Mouse (Mus musculus): ENCODE measurements around the gene Ntn5. TPM values are rescaled to one million over a fixed set of nuclear protein-coding genes. Genes with fewer than 3 reads are reported as not detected.

The Ntn5 gene
- polyA plus RNA-seq, 1 experiment, result 4.2 TPM

DNA sequence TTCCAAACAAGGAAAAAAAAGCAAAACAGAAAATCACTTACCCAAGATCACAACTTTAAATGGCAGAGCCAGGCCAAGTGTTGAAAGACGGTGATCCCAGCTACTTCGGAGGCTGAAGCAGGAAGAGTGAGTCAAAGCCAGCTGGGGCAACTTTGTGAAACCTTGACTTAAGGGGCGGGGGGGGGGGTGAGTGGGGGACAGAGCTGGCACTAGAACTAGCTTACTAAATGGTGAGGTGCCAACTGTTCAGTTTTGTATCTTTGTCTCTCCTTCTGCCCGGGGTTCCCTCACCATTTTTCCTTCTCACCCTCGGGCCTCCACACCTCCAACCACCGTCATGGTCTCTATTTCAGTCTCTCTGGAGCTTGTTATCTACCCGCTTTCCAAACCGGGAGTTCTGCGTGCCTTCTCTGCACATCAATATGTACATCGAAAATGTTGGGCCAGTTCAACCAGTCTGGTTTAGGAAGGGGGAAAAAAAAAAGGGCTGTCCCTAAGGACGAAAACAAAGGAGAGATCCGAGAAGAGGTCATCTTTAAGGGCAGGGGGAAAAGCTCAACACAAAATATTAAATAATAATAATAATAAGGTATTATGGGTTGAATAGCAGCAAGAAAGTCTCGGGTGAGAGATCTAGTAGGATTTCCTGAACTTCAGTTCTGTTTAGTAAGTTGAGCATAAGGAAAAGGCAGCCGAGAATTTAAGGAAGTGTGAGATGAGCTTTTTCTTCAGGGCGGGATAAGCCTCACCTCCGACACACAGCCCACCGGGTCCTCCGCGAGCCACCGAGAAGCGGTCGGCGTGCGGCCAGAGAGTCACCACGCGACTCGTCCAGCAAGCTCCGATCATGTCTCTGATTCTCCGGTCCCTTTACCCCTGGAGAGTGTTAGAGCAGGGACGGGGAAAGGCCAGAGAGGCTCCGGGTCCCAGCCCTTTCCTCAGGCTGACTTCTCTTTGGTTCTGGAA is 33.4 kb downstream of the Ntn5 start:
- TF ChIP-seq POLR2A (IDR thresholded peaks at IDR 0.05; ENCODE audit: control insufficient read depth, extremely low read depth, insufficient read depth, low read length, poor library complexity) (no peak), CTCF (IDR thresholded peaks at IDR 0.05; ENCODE audit: borderline replicate concordance, control insufficient read depth, extremely low read depth, insufficient read depth, low read length, poor library complexity) (no peak)
- peak overlapping the region; percentile 80 for H3K4me3 ChIP-seq (ENCODE audit: control insufficient read depth, insufficient read depth, low read length)
- peaks cover 37% of the 10 kb centered on the region for H3K4me1 ChIP-seq (replicated peaks; ENCODE audit: control insufficient read depth, insufficient read depth, low read length)
- H3K27ac ChIP-seq (ENCODE audit: control insufficient read depth, insufficient read depth, low read length), result peak overlapping the region; percentile 41; the same call in 1 of the 2 replicates
- peaks cover 19% of the 10 kb centered on the region for H3K36me3 ChIP-seq (ENCODE audit: control insufficient read depth, insufficient read depth, low read length)
- WGBS, result 8% methylated on average over 31 of the region's 31 CpGs
- DNase-seq, result no peak
- H3K27me3 ChIP-seq (ENCODE audit: control insufficient read depth, insufficient read depth, low read length), result no peaks in the 10 kb centered on the region

DNA sequence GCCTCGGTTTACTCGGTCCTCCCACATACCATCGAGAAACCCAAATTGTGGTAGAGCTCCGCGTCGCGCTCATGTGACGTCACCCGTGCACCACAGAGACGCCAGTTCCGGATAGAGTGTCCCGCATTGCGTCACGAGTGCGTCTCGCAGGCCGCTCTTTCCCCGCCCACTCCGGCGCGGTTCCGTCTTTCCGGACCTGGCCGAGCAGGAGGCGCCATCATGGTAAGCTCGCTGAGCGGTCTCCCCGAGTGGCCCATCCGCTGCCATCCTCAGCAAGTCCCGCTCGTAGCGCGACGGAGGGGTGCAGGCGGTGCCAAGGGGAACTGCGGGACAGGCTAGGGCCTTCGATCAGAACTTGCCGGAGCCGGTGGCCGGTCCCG is 34.1 kb downstream of the Ntn5 start, which contains the start of gene Sphk2:
TSS of gene Sphk2 (minus strand) at position 85 of the 380 bp plus-strand sequence.
- WGBS, result under 1% methylated on average over 41 of the region's 41 CpGs
- Histone ChIP-seq H3K36me3 (ENCODE audit: control insufficient read depth, insufficient read depth, low read length) (peaks cover 19% of the 10 kb centered on the region), H3K27me3 (ENCODE audit: control insufficient read depth, insufficient read depth, low read length) (no peaks in the 10 kb centered on the region), H3K4me1 (replicated peaks; ENCODE audit: control insufficient read depth, insufficient read depth, low read length) (peaks cover 37% of the 10 kb centered on the region), H3K27ac (ENCODE audit: control insufficient read depth, insufficient read depth, low read length) (peak within 1 kb of the TSS; percentile 41), H3K4me3 (ENCODE audit: control insufficient read depth, insufficient read depth, low read length) (peak within 1 kb of the TSS; percentile 80)
- peak; percentile 23; the same call in 1 of the 2 replicates for TF ChIP-seq CTCF (IDR thresholded peaks at IDR 0.05; ENCODE audit: borderline replicate concordance, control insufficient read depth, extremely low read depth, insufficient read depth, low read length, poor library complexity)
- TF ChIP-seq POLR2A (IDR thresholded peaks at IDR 0.05; ENCODE audit: control insufficient read depth, extremely low read depth, insufficient read depth, low read length, poor library complexity), result peak; percentile 95
- DNase-seq, result peak; percentile 94

DNA sequence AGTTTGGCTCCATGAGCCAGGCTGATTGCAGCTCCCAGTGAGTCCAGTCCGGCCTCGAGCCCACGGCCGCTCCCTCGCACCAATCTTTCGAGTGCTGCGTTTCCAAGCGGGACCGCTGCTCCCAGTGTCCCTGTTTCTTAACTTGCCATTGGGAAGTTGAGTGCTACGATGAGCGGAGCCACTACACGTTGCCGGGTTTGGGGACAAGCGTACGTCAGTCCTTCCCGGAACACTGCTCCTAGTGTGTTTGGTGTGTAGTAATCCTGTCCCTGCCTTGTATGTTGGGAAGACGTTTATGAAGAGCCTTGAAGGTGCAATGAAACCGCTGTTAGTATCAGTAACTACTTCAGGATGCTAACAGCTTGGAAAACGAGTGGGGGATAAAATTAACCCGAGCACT is 34.5 kb downstream of the Ntn5 start:
- no peaks in the 10 kb centered on the region for H3K27me3 ChIP-seq (ENCODE audit: control insufficient read depth, insufficient read depth, low read length)
- peaks cover 37% of the 10 kb centered on the region for H3K4me1 ChIP-seq (replicated peaks; ENCODE audit: control insufficient read depth, insufficient read depth, low read length)
- H3K4me3 ChIP-seq (ENCODE audit: control insufficient read depth, insufficient read depth, low read length), result peak overlapping the region; percentile 80
- DNase-seq, result no peak
- TF ChIP-seq CTCF (IDR thresholded peaks at IDR 0.05; ENCODE audit: borderline replicate concordance, control insufficient read depth, extremely low read depth, insufficient read depth, low read length, poor library complexity) (no peak; the same call in 1 of the 2 replicates), POLR2A (IDR thresholded peaks at IDR 0.05; ENCODE audit: control insufficient read depth, extremely low read depth, insufficient read depth, low read length, poor library complexity) (no peak)
- H3K27ac ChIP-seq (ENCODE audit: control insufficient read depth, insufficient read depth, low read length), result peak overlapping the region; percentile 12
- H3K36me3 ChIP-seq (ENCODE audit: control insufficient read depth, insufficient read depth, low read length), result peaks cover 19% of the 10 kb centered on the region
- WGBS, result 0% methylated on average over 20 of the region's 20 CpGs

DNA sequence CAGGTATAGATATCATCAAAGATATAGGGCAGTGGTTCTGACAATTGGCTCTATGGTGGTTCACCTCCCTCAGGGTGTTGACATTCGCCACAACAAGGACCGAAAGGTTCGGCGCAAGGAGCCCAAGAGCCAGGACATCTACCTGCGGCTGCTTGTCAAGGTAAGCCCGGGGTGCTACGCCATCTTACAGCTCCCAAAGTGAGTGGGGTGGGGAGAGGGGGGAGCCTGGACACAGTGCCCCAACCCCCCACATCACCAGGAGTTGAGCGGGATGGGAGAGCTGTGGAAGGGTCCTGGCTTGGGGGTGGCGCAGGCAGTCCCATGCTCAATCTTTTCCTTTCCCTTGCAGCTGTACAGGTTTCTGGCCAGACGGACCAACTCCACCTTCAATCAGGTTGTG is 35.4 kb downstream of the Ntn5 start:
- DNase-seq, result no peak
- H3K4me3 ChIP-seq (ENCODE audit: control insufficient read depth, insufficient read depth, low read length), result no peak overlapping the region
- peaks cover 19% of the 10 kb centered on the region for H3K36me3 ChIP-seq (ENCODE audit: control insufficient read depth, insufficient read depth, low read length)
- WGBS, result 90% methylated on average over 10 of the region's 10 CpGs
- no peak for TF ChIP-seq CTCF (IDR thresholded peaks at IDR 0.05; ENCODE audit: borderline replicate concordance, control insufficient read depth, extremely low read depth, insufficient read depth, low read length, poor library complexity)
- no peak for TF ChIP-seq POLR2A (IDR thresholded peaks at IDR 0.05; ENCODE audit: control insufficient read depth, extremely low read depth, insufficient read depth, low read length, poor library complexity)
- H3K27me3 ChIP-seq (ENCODE audit: control insufficient read depth, insufficient read depth, low read length), result no peaks in the 10 kb centered on the region
- peaks cover 34% of the 10 kb centered on the region for H3K4me1 ChIP-seq (replicated peaks; ENCODE audit: control insufficient read depth, insufficient read depth, low read length)
- no peak overlapping the region for H3K27ac ChIP-seq (ENCODE audit: control insufficient read depth, insufficient read depth, low read length)

DNA sequence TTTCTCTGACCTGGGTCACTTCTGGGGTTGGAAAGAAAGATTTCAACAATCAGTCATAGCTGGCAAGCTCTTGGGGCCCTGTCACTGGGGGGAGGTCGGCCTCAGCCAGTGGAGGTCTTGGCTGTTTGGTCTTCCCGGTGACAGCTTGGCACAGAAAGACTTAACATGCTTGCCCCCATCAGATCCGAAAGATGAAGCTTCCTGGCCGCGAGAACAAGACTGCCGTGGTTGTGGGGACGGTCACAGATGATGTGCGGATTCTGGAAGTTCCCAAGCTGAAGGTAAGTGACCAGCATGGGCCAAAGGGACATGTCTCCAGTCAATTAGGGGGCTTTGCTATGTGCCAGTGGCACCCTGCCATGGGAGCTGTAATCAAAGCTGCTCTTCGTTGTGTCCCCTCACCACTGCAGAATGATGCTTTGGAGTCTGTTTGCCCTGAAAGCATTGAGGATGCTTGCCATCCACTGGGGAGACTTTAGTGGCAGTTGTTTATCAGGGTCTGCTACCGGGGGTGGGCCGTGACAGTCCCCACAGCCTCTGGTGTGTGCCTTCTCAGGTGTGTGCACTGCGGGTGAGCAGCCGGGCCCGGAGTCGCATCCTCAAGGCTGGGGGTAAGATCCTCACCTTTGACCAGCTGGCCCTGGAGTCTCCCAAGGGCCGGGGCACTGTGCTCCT is 36.1 kb downstream of the Ntn5 start:
- H3K36me3 ChIP-seq (ENCODE audit: control insufficient read depth, insufficient read depth, low read length), result peaks cover 19% of the 10 kb centered on the region
- no peak for DNase-seq
- peaks cover 28% of the 10 kb centered on the region for H3K4me1 ChIP-seq (replicated peaks; ENCODE audit: control insufficient read depth, insufficient read depth, low read length)
- H3K27me3 ChIP-seq (ENCODE audit: control insufficient read depth, insufficient read depth, low read length), result no peaks in the 10 kb centered on the region
- no peak for TF ChIP-seq POLR2A (IDR thresholded peaks at IDR 0.05; ENCODE audit: control insufficient read depth, extremely low read depth, insufficient read depth, low read length, poor library complexity)
- no peak for TF ChIP-seq CTCF (IDR thresholded peaks at IDR 0.05; ENCODE audit: borderline replicate concordance, control insufficient read depth, extremely low read depth, insufficient read depth, low read length, poor library complexity)
- H3K27ac ChIP-seq (ENCODE audit: control insufficient read depth, insufficient read depth, low read length), result no peak overlapping the region
- 94% methylated on average over 16 of the region's 16 CpGs for WGBS
- H3K4me3 ChIP-seq (ENCODE audit: control insufficient read depth, insufficient read depth, low read length), result no peak overlapping the region
